Mouse (Mus musculus) heart, embryonic 11.5 days (tissue): ENCODE results near the gene Hand1. TPM values are rescaled to one million over a fixed set of nuclear protein-coding genes. Genes with fewer than 3 reads are reported as not detected.
"Not testable (repeated sequence)": the region's sequence is repeated elsewhere in the genome, so short reads cannot be mapped to it uniquely, and the experiment has no call there.

Source experiments
- ATAC-seq: fragments of 200-750 bp; cut with Nextera tagmentation; replicated peaks from 2 replicates; pipeline ENCODE4 v1.8.0; 2017; ENCODE audit warnings: moderate library complexity; ENCODE audit not compliant: insufficient number of reproducible peaks, low FRiP score, low TSS enrichment
- H3K27ac ChIP-seq: fragments of 300-500 bp; sonication (generic); 2 replicates; pipeline ENCODE4 v1.5.1; 2014; ENCODE audit warnings: mild to moderate bottlenecking, low read depth, low read length
- H3K27me3 ChIP-seq: fragments of 300-500 bp; sonication (generic); 2 replicates; pipeline ENCODE4 v1.6.1; 2014; ENCODE audit warnings: mild to moderate bottlenecking, low read length, mixed read lengths; ENCODE audit not compliant: control insufficient read depth, insufficient read depth
- H3K36me3 ChIP-seq: fragments of 300-500 bp; sonication (generic); 2 replicates; pipeline ENCODE4 v1.6.1; 2014; ENCODE audit warnings: mild to moderate bottlenecking, low read length, moderate library complexity, mixed read lengths; ENCODE audit not compliant: control insufficient read depth, insufficient read depth
- H3K4me1 ChIP-seq: fragments of 300-500 bp; sonication (generic); 2 replicates; pipeline ENCODE4 v1.6.1; 2014; ENCODE audit warnings: low read length; ENCODE audit not compliant: control insufficient read depth, insufficient read depth
- H3K4me2 ChIP-seq: fragments of 300-500 bp; sonication (generic); 2 replicates; pipeline ENCODE4 v1.6.1; 2014; ENCODE audit warnings: mild to moderate bottlenecking, moderate library complexity
- H3K4me3 ChIP-seq: fragments of 300-500 bp; sonication (generic); 2 replicates; pipeline ENCODE4 v1.5.1; 2014; ENCODE audit warnings: low read depth, low read length
- H3K9ac ChIP-seq: fragments of 300-500 bp; sonication (generic); 2 replicates; pipeline ENCODE4 v1.6.1; 2014; ENCODE audit warnings: mild to moderate bottlenecking, low read depth, low read length, moderate library complexity
- H3K9me3 ChIP-seq: fragments of 300-500 bp; sonication (generic); replicated peaks from 2 replicates; pipeline ENCODE4 v1.6.1; 2016; ENCODE audit warnings: low read length; ENCODE audit not compliant: control insufficient read depth
- WGBS: fragments of 180-500 bp; shearing (Covaris S2); extraction: QIAGEN DNeasy Blood & Tissue Kit; methylation state at CpG from one replicate; pipeline ENCODE4 v1.1.7; 2014; ENCODE audit not compliant: insufficient replicate concordance; 5-methylcytosine and 5-hydroxymethylcytosine counted together
- polyA plus RNA-seq: library from polyadenylated mRNA; unstranded; fragments of >200 nt; fragmentation: Nextera tagmentation; extraction: Ambion mirVana; gene quantifications from 2 replicates; pipeline ENCODE4 v1.2.1, GENCODE M21; 2014

Hand1 gene
- polyA plus RNA-seq, 1 experiment from 2014 or later, result 61.9 TPM

DNA sequence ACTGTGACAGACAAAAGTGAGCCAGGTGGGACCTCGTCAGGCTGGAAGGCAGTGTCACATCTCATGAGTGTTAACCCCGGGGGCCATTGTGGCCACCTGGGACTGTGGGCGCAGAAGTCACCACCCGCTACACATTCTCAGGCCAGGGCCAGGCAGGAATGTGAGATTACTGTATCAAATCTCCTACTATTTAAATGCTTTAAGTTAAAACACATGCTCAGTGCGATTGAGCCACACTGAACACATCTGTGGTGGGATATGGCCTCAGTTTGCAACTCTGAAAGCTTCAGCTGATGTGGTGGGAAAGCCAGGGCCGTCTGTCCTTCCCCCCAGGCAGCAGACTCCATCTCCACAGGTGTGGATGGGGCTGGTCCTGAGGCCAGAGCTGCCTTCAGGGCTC lies 21.0 kb upstream of the Hand1 start:
- Histone ChIP-seq H3K4me2 (no peak overlapping the region), H3K9me3 (no peaks in the 10 kb centered on the region), H3K4me3 (no peak overlapping the region), H3K27me3 (no peaks in the 10 kb centered on the region), H3K4me1 (no peaks in the 10 kb centered on the region), H3K36me3 (no peaks in the 10 kb centered on the region), H3K9ac (no peak overlapping the region), H3K27ac (no peak overlapping the region)
- ATAC-seq, result no peak
- WGBS, result 61% methylated on average over 6 of the region's 6 CpGs

DNA sequence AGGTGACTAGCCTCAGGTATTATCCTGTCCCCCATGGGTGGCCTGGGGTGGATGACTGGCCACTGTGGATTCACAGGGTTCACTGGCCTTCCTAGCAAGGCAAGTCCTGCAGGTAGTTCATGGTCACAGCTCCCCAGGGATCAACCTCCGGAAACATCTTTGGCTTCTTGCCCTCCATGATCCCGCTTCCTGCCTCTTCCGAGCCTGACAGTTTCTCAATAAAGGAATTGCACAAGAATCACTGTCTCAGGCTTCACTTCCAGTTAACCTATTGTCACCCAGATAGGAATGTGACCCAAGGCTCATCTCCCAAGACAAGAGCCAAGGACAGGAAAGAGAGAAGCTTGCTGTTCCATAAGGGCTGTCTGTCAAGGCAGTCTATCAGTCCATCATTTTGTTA lies 18.3 kb upstream of the Hand1 start:
- Histone ChIP-seq H3K27me3 (no peaks in the 10 kb centered on the region; the same call in 1 of the 2 replicates), H3K9ac (no peak overlapping the region), H3K27ac (no peak overlapping the region), H3K4me2 (no peak overlapping the region), H3K4me3 (no peak overlapping the region), H3K4me1 (no peaks in the 10 kb centered on the region), H3K36me3 (no peaks in the 10 kb centered on the region), H3K9me3 (no peaks in the 10 kb centered on the region)
- 62% methylated on average over 3 of the region's 3 CpGs for WGBS
- ATAC-seq, result no peak

DNA sequence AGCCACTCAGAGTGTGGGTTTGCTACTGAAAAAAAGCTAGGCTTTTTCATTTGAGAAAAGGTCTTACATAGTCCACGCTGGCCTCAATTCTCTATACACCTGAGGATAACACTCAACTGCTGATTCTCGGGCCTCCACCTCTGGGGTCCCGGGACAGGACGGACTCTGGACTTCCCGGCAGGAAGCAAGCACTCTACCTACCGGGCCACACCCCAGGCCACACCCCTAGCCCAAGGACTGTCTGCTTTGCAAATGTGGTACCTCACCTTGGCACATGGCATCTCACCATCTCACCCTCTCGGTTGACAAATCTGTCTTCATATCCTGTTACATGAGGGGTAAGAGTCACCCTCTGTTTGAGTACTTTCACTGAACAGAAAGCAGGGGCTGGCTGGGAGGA lies 17.7 kb upstream of the Hand1 start:
- Histone ChIP-seq H3K9ac (no peak overlapping the region), H3K36me3 (no peaks in the 10 kb centered on the region), H3K27ac (no peak overlapping the region), H3K27me3 (no peaks in the 10 kb centered on the region; the same call in 1 of the 2 replicates), H3K9me3 (no peaks in the 10 kb centered on the region), H3K4me1 (no peaks in the 10 kb centered on the region; the same call in 1 of the 2 replicates), H3K4me3 (no peak overlapping the region), H3K4me2 (no peak overlapping the region)
- 54% methylated on average over 7 of the region's 7 CpGs for WGBS
- ATAC-seq, result no peak

DNA sequence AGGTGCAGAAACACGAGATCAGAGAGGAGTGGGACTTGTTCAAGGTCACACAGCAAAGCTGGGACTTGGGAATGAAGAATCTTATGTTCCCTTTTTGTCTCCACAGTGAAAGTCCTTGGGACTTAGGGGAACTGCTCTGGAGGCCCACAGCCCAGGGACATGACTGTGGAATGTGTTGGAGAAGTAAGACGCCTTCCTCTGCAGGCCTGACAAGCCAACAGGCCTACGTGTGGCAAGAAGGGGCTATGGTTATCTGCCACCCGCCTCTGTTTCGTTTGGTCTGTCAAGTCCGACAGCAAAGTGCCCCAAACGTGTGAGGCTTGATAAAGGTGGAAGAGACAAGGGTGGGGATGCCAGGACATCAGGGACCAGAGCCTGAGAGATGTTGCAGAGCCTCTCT lies 14.8 kb upstream of the Hand1 start:
- no peak overlapping the region for H3K9ac ChIP-seq
- no peak overlapping the region for H3K4me3 ChIP-seq
- H3K36me3 ChIP-seq, result no peaks in the 10 kb centered on the region
- H3K9me3 ChIP-seq, result no peaks in the 10 kb centered on the region
- no peaks in the 10 kb centered on the region; the same call in 1 of the 2 replicates for H3K27me3 ChIP-seq
- no peaks in the 10 kb centered on the region; the same call in 1 of the 2 replicates for H3K4me1 ChIP-seq
- no peak overlapping the region for H3K27ac ChIP-seq
- 16% methylated on average over 7 of the region's 7 CpGs for WGBS
- H3K4me2 ChIP-seq, result no peak overlapping the region
- peak; percentile 44; the same call in 1 of the 2 replicates for ATAC-seq

DNA sequence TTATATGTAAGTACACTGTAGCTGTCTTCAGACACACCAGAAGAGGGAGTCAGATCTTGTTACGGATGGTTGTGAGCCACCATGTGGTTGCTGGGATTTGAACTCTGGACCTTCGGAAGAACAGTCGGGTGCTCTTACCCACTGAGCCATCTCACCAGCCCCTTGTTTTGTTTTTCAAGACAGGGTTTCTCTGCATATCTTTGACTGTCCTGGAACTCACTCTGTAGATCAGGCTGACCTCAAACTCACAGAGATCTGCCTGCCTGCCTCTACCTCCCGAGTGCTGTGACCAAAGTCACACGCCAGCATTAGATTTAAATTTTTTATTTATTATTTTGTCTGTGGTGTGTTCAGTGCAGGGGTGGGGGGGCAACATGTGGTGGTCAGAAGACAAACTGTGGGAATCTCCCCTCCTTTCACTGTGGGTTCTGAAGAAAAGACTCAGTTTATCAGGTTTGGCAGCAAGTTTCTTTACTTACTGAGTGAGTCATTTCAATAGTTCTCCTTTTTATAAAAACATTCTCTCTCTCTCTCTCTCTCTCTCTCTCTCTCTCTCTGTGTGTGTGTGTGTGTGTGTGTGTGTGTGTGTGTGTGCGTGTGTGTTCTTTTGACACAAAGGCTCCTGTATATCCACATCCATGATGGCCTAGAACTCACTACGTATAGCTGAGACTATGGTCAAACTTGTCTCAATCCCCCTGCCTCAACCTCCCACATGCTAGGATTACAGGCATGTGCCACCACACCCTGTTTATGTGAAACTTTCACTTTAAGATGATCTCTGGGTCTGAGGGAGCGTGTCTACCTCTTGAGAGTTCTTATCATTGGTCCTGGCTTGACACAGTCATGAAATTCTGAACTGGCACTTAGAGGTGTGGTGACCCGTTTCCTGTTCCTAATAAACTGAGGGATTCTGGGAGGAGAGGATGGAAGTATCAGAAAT lies 14.1 kb upstream of the Hand1 start:
- not testable (repeated sequence) for H3K36me3 ChIP-seq, H3K4me1 ChIP-seq, H3K4me3 ChIP-seq, ATAC-seq, H3K9ac ChIP-seq, H3K27me3 ChIP-seq, H3K9me3 ChIP-seq, H3K4me2 ChIP-seq
- WGBS, result 68% methylated on average over 7 of the region's 9 CpGs
- H3K27ac ChIP-seq, result 0 out of 2 replicates have a peak overlapping the region, but pooled peaks have one; percentile 15

DNA sequence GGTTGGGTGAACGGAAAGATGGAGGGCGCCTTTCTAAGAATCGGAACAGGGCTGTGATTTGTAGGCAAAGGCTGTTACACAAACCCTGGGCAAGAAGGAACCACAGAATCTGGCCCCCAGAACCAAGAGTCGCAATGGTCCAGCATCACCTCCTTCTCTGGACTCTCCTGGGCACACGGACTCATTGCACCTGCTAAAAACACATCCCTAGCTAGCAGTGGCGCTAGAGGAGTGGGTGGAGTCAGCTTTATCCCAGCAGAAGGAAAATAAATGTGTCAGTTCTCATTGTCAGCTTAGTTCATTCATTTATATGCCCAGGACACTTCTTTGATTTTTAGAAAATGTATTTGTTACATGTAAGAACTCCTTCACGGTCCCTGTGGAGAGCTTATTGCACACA lies 8.8 kb upstream of the Hand1 start:
- Histone ChIP-seq H3K9me3 (no peaks in the 10 kb centered on the region), H3K4me1 (peaks cover 4% of the 10 kb centered on the region), H3K36me3 (no peaks in the 10 kb centered on the region), H3K9ac (no peak overlapping the region), H3K4me2 (no peak overlapping the region), H3K27me3 (peaks cover 39% of the 10 kb centered on the region), H3K4me3 (no peak overlapping the region), H3K27ac (no peak overlapping the region)
- no peak for ATAC-seq
- WGBS, result 41% methylated on average over 7 of the region's 7 CpGs

DNA sequence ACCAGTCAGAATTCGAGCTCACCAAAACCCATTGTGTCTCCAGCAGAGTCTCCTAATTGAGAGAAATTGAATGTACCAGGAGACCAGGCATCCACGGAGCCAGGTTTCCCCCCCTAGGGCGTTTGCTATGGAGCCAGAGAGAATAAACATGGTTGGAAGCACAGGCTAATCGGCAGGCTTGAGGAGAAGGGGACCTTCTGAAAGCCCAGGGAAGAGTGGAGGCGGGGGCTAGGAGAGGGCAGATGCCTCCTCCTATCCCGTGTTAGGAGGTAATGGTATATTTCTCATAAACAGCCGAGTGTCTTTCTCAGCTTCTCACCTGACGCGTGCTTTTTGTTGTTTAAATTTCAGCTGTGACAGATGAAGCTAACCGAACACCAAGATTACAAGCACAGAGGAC lies 8.4 kb upstream of the Hand1 start:
- Histone ChIP-seq H3K27ac (no peak overlapping the region), H3K36me3 (no peaks in the 10 kb centered on the region), H3K9ac (no peak overlapping the region), H3K4me1 (peaks cover 4% of the 10 kb centered on the region), H3K27me3 (peaks cover 43% of the 10 kb centered on the region), H3K4me3 (no peak overlapping the region), H3K4me2 (no peak overlapping the region), H3K9me3 (no peaks in the 10 kb centered on the region)
- 28% methylated on average over 10 of the region's 10 CpGs for WGBS
- no peak for ATAC-seq

DNA sequence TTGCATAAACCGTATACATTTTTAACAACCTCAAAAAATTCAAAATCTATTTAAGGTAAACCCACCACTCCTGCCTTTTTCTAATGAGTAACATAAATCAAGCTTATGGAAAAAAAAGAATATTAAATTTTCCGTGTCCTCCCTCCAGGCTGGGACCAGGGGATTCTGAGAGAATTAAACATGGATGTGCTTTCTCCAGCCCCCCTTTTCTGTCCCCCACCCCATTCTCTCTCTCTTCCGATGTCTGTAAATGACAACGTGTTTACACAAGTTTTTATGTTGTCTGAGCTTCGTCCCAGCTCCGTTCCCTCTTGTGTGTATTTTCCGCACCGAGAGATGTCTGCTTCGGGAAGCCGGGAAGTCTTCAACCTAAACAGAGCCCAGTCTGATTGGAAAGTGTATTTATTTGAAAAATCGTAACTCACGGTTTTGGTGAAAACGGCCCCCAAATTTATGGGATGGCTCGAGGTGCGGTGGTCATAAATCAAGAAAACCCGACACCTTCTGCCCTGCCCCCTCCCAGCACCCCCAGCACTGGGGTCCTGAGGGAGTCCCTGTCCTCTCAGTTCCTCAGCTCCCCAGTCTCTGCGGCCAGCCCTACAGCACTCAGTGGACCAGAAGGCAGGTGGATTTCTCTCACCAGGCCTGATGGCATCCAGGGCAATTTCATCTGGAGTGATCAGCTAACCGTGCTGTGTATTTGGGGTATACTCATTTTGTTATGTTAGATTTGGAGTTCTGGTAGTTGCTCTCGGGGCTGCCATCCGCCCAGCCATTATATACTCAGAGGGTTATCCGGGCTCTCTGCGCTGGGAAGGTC lies 5.5 kb upstream of the Hand1 start:
- H3K36me3 ChIP-seq, result no peaks in the 10 kb centered on the region
- H3K27me3 ChIP-seq, result peaks cover 69% of the 10 kb centered on the region
- peak overlapping the region; percentile 16; the same call in 1 of the 2 replicates for H3K4me2 ChIP-seq
- peaks cover 12% of the 10 kb centered on the region for H3K4me1 ChIP-seq
- no peak for ATAC-seq
- H3K4me3 ChIP-seq, result no peak overlapping the region
- H3K27ac ChIP-seq, result no peak overlapping the region
- 14% methylated on average over 22 of the region's 22 CpGs for WGBS
- H3K9me3 ChIP-seq, result no peaks in the 10 kb centered on the region
- H3K9ac ChIP-seq, result 0 out of 2 replicates have a peak overlapping the region, but pooled peaks have one; percentile 22
